Mouse (Mus musculus) liver, postnatal 0 days (tissue): ENCODE data around the gene Il15ra. TPM values are rescaled to one million over a fixed set of nuclear protein-coding genes. Genes with fewer than 3 reads are reported as not detected.
A peak's percentile ranks its signal among the peaks of the same experiment; 100 is the strongest.

ENCODE experiments used
- ATAC-seq: fragments of 200-750 bp; cut with Nextera tagmentation; 2 replicates; pipeline ENCODE4 v1.8.0; 2017; ENCODE audit warnings: mild to moderate bottlenecking, moderate library complexity
- DNase-seq: peaks from one replicate; pipeline ENCODE4 v3.0.0-alpha.2; 2016
- H3K27ac ChIP-seq: fragments of 300-500 bp; sonication (generic); 2 replicates; pipeline ENCODE4 v1.5.1; 2014; ENCODE audit warnings: antibody characterized with exemption, moderate library complexity, mild to moderate bottlenecking, low read depth
- H3K27me3 ChIP-seq: fragments of 300-500 bp; sonication (generic); 2 replicates; pipeline ENCODE4 v1.6.1; 2014; ENCODE audit warnings: low read length, control low read depth, mixed read lengths; ENCODE audit not compliant: insufficient read depth
- H3K36me3 ChIP-seq: fragments of 300-500 bp; sonication (generic); replicated peaks from 2 replicates; pipeline ENCODE4 v1.6.1; 2014; ENCODE audit warnings: mild to moderate bottlenecking, control low read depth, low read length, moderate library complexity, mixed read lengths; ENCODE audit not compliant: insufficient read depth
- H3K4me1 ChIP-seq: fragments of 300-500 bp; sonication (generic); 2 replicates; pipeline ENCODE4 v1.6.1; 2014; ENCODE audit warnings: antibody characterized with exemption, mild to moderate bottlenecking, control low read depth; ENCODE audit not compliant: insufficient read depth
- H3K4me2 ChIP-seq: fragments of 300-500 bp; sonication (generic); 2 replicates; pipeline ENCODE4 v1.6.1; 2014; ENCODE audit warnings: low read depth, mild to moderate bottlenecking, low read length, moderate library complexity, mixed read lengths
- H3K4me3 ChIP-seq: fragments of 300-500 bp; sonication (generic); 2 replicates; pipeline ENCODE4 v1.5.1; 2014; ENCODE audit warnings: low read depth, low read length
- H3K9ac ChIP-seq: fragments of 300-500 bp; sonication (generic); replicated peaks from 2 replicates; pipeline ENCODE4 v1.6.1; 2014; ENCODE audit warnings: mild to moderate bottlenecking, moderate library complexity
- H3K9me3 ChIP-seq: fragments of 300-500 bp; sonication (generic); 2 replicates; pipeline ENCODE4 v1.6.1; 2016; ENCODE audit warnings: mild to moderate bottlenecking, control low read depth, low read length, mixed read lengths
- CTCF ChIP-seq: sonication (generic); IDR thresholded peaks from 2 replicates; pipeline ENCODE4 v1.5.1; 2016; ENCODE audit warnings: antibody characterized with exemption, low read depth
- EP300 ChIP-seq: IDR thresholded peaks from 2 replicates; pipeline ENCODE4 v1.6.1; 2016; ENCODE audit warnings: antibody characterized with exemption, low read depth, mild to moderate bottlenecking
- WGBS: fragments of 180-500 bp; shearing (Covaris S2); extraction: QIAGEN DNeasy Blood & Tissue Kit; methylation state at CpG from one replicate; pipeline ENCODE4 v1.1.7; 2014; ENCODE audit not compliant: insufficient replicate concordance; 5-methylcytosine and 5-hydroxymethylcytosine counted together
- polyA plus RNA-seq: library from polyadenylated mRNA; unstranded; fragments of >200 nt; fragmentation: Nextera tagmentation; extraction: Ambion mirVana; gene quantifications from 2 replicates; pipeline ENCODE4 v1.2.1, GENCODE M21; 2015

The Il15ra gene
- 23.8 and 31.1 TPM in 2 replicates for polyA plus RNA-seq

- peak; percentile 77 for ATAC-seq
- Histone ChIP-seq H3K4me2 (peak within 1 kb of the TSS; percentile 86), H3K4me3 (peak within 1 kb of the TSS; percentile 72), H3K4me1 (peaks cover 38% of the 10 kb centered on the region), H3K27me3 (no peaks in the 10 kb centered on the region), H3K36me3 (no peaks in the 10 kb centered on the region; the same call in 1 of the 2 replicates), H3K9me3 (no peaks in the 10 kb centered on the region), H3K27ac (peak within 1 kb of the TSS; percentile 93), H3K9ac (peak within 1 kb of the TSS; percentile 81)
- TF ChIP-seq CTCF (no peak), EP300 (no peak)
- peak; percentile 72 for DNase-seq
- under 1% methylated on average over 37 of the region's 37 CpGs for WGBS
Measured at GRCm38 (mm10) chr2:11705201-11706025, at the start of gene Il15ra. Gene Il15ra, plus strand, starts transcription at chr2:11705290.

- Histone ChIP-seq H3K36me3 (no peaks in the 10 kb centered on the region), H3K4me1 (no peaks in the 10 kb centered on the region; the same call in 1 of the 2 replicates), H3K9ac (no peak overlapping the region), H3K4me3 (no peak overlapping the region), H3K9me3 (no peaks in the 10 kb centered on the region), H3K4me2 (no peak overlapping the region), H3K27ac (no peak overlapping the region), H3K27me3 (no peaks in the 10 kb centered on the region)
- TF ChIP-seq EP300 (no peak), CTCF (no peak)
- WGBS = 46% methylated on average over 2 of the region's 2 CpGs
- ATAC-seq (no peak), DNase-seq (no peak)
Measured at GRCm38 (mm10) chr2:11657581-11657980, 47.5 kb upstream of the Il15ra start.

- no peaks in the 10 kb centered on the region for H3K36me3 ChIP-seq
- no peaks in the 10 kb centered on the region for H3K27me3 ChIP-seq
- H3K9me3 ChIP-seq = no peaks in the 10 kb centered on the region
- no peak overlapping the region for H3K4me2 ChIP-seq
- 24% methylated on average over 2 of the region's 2 CpGs for whole genome bisulfite sequencing
- H3K4me3 ChIP-seq = no peak overlapping the region
- no peaks in the 10 kb centered on the region for H3K4me1 ChIP-seq
- no peak overlapping the region for H3K27ac ChIP-seq
- DNase-seq = no peak
- ATAC-seq = no peak
- TF ChIP-seq EP300 = no peak
- TF ChIP-seq CTCF = no peak
- no peak overlapping the region for H3K9ac ChIP-seq
Measured at GRCm38 (mm10) chr2:11659263-11659662, 45.8 kb upstream of the Il15ra start.

- no peak for TF ChIP-seq CTCF
- no peak for TF ChIP-seq EP300
- Histone ChIP-seq H3K36me3 (no peaks in the 10 kb centered on the region), H3K4me2 (no peak overlapping the region), H3K27ac (peak overlapping the region; percentile 64), H3K9me3 (no peaks in the 10 kb centered on the region), H3K4me1 (no peaks in the 10 kb centered on the region), H3K9ac (no peak overlapping the region), H3K27me3 (no peaks in the 10 kb centered on the region), H3K4me3 (no peak overlapping the region)
- 65% methylated on average over 6 of the region's 6 CpGs for WGBS
- no peak for ATAC-seq
- no peak for DNase-seq
Measured at GRCm38 (mm10) chr2:11662143-11662906, 42.8 kb upstream of the Il15ra start.

GRCm38 (mm10) chr2:11662907-11663230 lies 42.2 kb upstream of the Il15ra start:
- no peak for ATAC-seq
- TF ChIP-seq EP300 (no peak), CTCF (no peak)
- Histone ChIP-seq H3K4me3 (no peak overlapping the region), H3K4me1 (no peaks in the 10 kb centered on the region), H3K27me3 (no peaks in the 10 kb centered on the region), H3K27ac (peak overlapping the region; percentile 34; the same call in 1 of the 2 replicates), H3K4me2 (no peak overlapping the region), H3K36me3 (no peaks in the 10 kb centered on the region), H3K9me3 (no peaks in the 10 kb centered on the region), H3K9ac (no peak overlapping the region)
- 87% methylated on average over 1 of the region's 1 CpGs for WGBS
- no peak for DNase-seq

- 2% methylated on average over 10 of the region's 10 CpGs for WGBS
- peak; percentile 83 for DNase-seq
- peak; percentile 92 for TF ChIP-seq CTCF
- TF ChIP-seq EP300 = no peak
- H3K27ac ChIP-seq = peak overlapping the region; percentile 34; the same call in 1 of the 2 replicates
- 0 out of 2 replicates have a peak overlapping the region, but pooled peaks have one; percentile 12 for H3K9ac ChIP-seq
- H3K9me3 ChIP-seq = no peaks in the 10 kb centered on the region
- H3K4me3 ChIP-seq = peak overlapping the region; percentile 13; the same call in 1 of the 2 replicates
- no peaks in the 10 kb centered on the region for H3K4me1 ChIP-seq
- H3K4me2 ChIP-seq = peak overlapping the region; percentile 64
- H3K36me3 ChIP-seq = no peaks in the 10 kb centered on the region
- no peaks in the 10 kb centered on the region for H3K27me3 ChIP-seq
- peak; percentile 92 for ATAC-seq
Measured at GRCm38 (mm10) chr2:11663961-11664360, 41.1 kb upstream of the Il15ra start.
